Mouse (Mus musculus) left cerebral cortex, adult 9 months (tissue): ENCODE measurements around the gene Ptprf.

ENCODE experiments used
- DNase-seq, 2 experiments: peaks; one replicate each; pipeline ENCODE4 v3.0.0; 2022; ENCODE audit warnings: low spot score in 2 of 2

The Ptprf gene

GRCm38 (mm10) chr4:118291231-118291630, at the start of gene Ptprf:
TSS of gene Ptprf (minus strand) at chr4:118291405.
- peak in 1 of 2 experiments; percentile 71 for DNase-seq

GRCm38 (mm10) chr4:118336658-118337057, 45.5 kb upstream of the Ptprf start:
- DNase-seq, result peak in 1 of 2 experiments; percentile 29

DNA sequence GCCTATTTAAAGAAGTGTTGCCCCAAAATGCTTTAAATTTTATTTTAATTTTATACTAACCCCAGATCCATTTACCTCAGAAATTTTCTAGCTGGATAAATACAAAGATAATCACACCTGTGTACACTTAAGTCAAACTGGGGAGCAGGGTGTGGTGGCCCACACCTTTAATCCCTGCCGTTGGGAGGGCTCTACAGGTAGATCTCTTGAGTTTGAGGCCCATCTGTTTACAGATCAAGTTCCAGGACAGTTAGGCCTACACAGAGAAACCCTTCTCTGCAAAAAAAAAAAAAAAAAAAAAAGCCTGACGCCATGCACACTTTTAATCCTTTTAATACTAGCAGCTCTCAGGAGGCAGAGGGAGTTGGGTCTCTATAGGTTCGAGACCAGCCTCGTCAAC, 44.8 kb upstream of the Ptprf start:
- no peak for DNase-seq

- DNase-seq, result no peak
Observed at GRCm38 (mm10) chr4:118331777-118332176, 40.6 kb upstream of the Ptprf start.

GRCm38 (mm10) chr4:118326476-118326875, 35.3 kb upstream of the Ptprf start:
- DNase-seq, result no peak

DNA sequence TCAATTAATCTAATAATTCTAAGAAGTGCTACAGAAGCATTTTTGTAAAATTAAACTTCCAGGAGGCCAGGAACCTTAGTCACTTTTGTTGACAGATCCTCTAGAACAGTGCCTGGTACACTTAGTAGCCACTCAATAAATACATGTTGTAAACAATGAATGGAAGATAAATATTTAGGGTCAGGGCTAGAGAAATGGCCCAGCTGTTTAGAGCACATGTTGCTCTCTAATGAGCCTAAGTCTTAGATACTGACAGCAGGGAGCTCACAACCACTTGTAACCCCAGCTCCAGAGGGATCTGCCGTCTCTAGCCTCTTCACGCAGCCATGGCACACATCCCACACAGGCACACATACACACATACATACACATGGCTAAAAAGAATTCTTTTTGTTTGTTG, 29.4 kb upstream of the Ptprf start:
- no peak for DNase-seq

DNA sequence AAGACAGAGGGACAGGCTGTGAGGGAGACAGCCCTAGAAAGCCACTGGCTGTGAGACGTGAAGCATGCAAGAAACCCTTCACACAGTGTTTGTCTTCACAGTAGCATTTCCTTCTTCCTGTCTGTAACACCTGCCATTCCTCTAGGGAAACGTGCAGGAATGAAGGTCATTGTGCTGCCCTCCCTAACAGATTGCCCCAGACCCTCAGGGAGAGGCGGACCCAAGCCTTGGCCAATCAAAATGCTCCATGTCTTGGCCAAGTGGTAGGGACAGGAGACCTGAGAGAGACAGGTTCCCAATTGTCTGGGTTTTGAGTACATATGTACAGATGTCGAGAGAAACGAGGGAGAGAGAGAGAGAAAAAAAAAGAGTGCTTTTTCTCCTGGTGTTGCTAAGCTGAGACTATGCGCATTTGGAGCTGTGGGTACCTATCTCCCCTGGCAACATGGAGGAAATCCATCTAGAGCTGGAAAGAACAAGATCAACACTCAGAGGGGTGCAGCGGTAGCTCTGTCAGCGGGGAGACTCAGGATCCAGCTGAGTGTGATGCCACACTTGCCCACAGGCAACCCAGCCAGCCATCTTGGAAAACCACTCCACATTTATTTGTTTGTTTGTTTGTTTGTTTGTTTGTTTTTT, 28.6 kb upstream of the Ptprf start:
- no peak for DNase-seq

GRCm38 (mm10) chr4:118316662-118317061, 25.5 kb upstream of the Ptprf start:
- no peak for DNase-seq

DNA sequence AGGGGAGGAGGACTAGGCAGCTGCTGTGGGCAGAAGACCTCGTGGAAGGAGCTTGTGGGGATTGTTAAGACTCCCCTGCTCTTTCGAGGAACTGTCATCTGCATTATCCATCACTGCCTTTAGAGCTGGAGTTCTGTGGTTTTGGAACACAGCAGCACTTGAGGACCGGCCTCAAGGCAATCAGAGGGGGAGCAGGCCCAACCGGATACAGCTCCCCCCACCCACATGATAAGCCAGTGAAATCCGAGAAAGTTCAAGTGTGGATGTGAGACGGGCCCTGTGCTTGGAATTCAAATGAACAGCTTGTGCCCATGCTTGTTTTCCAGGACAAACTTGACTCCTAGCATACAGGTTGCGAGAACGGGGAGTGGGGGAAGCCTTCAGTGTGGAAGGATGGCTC, 24.1 kb upstream of the Ptprf start:
- DNase-seq, result no peak

DNA sequence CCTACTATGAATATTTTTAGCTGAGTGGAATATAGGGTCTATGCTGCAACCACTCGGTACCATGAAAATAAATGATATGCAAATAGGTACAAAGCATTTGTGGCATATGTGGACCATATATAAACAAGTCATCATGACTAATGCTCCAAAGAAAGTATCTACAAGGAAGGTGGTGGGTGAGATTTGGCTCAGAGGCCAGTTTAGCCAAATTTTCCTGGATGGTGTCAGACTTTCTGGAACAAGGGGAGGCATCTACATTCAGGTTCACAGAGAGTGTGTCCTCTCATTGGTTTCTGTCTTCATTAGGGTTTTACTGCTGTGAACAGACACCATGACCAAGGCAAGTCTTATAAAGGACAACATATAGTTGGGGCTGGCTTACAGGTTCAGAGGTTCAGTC, 19.3 kb upstream of the Ptprf start:
- no peak for DNase-seq

DNA sequence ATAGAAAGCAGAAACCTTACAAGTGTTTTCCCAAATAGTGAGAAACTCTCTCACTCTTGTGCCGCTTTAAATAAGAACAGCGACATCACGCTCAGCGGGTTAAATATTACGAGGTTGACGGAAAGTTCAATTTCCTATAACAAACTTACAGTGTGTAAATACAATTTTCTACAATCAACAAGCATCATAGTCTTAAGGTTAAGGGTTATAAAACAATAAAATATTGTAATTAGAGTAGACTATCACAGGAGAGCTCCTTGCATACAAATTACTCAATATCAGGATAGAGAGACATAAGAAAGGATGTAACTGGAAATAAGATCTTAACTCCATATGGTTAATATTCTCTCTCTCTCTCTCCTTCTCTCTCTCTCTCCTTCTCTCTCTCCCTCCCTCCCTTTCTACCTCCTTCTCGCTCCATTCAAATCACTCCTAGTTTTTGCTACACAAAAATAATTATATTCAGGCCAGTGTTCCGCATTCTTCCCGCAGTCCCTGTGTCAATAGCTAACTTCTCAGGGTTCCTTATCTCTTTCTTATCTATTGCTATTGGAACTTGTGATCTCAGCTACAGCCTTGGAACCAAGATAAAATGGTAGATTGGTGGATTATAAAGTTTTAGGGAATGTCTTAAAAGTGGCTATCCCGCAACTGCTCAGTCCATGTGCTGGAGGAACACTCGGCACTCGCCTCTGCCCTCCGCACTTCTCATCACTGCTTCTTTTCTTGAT, 16.5 kb upstream of the Ptprf start:
- no peak for DNase-seq

DNA sequence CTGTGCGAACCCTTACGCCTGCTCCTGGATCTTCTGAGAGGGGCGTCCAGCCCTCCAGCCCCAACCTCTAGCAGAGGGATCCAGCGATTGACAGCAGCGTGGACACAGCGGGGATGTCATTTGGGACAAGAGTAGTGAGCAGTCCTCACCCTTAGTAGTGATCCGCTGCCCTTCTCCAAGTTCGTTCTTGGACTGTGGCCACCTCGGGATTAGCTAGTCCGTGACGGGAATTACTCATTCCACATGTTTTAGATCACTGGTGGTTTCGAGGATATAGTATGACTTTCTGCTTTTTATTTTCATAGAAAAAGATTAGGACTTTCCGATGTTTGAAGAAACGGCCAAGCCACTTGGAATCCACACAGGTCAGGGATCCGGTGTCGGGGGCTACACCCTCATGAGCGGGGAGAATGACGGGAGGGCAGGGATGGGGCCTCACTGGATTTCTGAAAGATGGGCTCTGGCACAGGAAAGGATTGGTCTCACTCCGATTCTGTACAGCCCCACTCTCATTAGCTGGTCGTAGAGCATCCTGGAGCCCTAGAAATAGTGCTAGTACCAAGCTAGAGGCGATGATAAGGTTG, 15.0 kb upstream of the Ptprf start:
- DNase-seq, result no peak

GRCm38 (mm10) chr4:118304984-118305383, 13.8 kb upstream of the Ptprf start:
- DNase-seq, result no peak

- DNase-seq, result no peak
Observed at GRCm38 (mm10) chr4:118297844-118298243, 6.6 kb upstream of the Ptprf start.

- DNase-seq, result no peak
Observed at GRCm38 (mm10) chr4:118295651-118296561, 4.7 kb upstream of the Ptprf start.

GRCm38 (mm10) chr4:118294811-118295210, 3.6 kb upstream of the Ptprf start:
- DNase-seq, result no peak

DNA sequence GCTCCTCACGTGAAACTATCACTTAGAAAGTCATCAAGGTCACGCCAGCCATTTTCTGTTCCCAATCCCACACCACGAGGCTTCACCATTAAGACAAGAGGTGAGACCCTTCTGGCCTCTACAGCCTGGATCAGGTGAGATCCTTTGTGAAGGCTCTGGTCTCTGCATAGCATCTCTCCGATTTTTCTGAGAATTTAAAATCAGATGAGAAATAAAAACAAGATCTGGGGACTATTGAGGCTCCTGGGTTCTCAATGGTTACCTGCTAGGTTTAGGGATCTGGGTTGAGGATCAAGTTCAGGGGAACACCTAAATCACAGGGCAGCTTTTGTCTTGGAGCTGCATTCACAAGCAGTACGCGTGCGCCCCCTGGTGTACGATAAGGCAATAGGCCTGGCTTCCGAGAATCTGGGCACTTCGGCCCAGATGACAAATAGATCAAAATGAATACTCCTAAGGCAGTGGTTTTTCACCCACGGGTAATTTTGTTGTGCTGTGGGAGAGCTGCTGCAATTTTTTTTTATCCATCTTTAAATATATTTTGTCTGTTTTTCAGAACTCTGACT, 1.6 kb upstream of the Ptprf start:
- DNase-seq, result peak in 1 of 2 experiments; percentile 84

GRCm38 (mm10) chr4:118290416-118291030, 682 bp downstream of the Ptprf start:
- no peak for DNase-seq

DNA sequence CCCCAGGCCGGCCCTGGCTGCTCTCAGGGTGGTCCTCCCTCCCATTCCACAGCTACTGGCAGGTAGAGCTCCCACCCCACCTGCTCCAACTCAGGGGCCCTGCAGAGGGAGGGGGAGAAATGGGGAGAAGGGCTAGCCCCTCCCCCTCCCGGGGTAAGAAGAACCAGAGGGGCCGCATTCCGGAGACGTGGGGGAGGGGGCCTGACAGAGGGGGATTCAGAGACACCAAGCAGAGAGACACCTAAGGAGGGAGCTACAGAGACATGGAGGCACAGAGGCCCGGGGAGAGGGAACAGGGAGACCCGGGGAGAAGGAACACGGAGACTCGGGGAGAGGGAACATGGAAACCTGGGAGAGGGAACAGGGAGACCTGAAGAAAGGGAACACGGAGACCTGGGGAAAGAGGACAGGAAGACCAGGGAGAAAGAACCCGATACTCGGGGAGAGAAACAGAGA, 1.2 kb downstream of the Ptprf start:
- no peak for DNase-seq

GRCm38 (mm10) chr4:118289266-118289665, 1.9 kb downstream of the Ptprf start:
- no peak for DNase-seq

DNA sequence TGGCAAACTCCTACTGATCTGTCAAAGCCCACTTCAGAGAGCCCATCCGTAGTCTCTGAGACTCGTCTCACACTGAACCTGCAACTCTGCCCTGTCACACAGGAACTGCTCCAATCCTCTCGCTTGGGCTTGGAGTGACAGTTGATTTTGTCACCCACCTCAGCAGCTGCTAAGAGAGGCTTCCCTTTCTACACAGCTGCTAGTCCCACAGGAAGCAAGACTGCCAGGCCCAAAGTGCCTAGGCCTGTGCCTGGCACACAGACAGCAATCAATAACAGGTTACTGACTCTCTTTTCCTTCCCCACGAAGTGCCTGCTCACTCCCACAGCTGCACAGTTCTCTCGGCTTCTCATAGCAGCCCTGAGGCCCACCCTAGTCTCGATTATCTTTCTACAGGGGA, 2.7 kb downstream of the Ptprf start:
- DNase-seq, result no peak
